Mouse (Mus musculus): Measurements from ENCODE around the gene Tmem178b. TPM values are rescaled to one million over a fixed set of nuclear protein-coding genes. Genes with fewer than 3 reads are reported as not detected.

Tmem178b gene
- 0.24 TPM in 1 of 2 replicates, not detected in the other for polyA plus RNA-seq (2015; fragmentation: Nextera tagmentation; extraction: Ambion mirVana)

GRCm38 (mm10) chr6:39872901-39873591 lies at the start of gene Tmem178b:
Gene Tmem178b (plus strand): TSS chr6:39873271.
- under 1% methylated on average over 62 of the region's 63 CpGs for WGBS
- no peak for ATAC-seq (replicated peaks; ENCODE audit: extremely low read depth, insufficient read depth, low FRiP score)

GRCm38 (mm10) chr6:39828736-39829135 lies 44.3 kb upstream of the Tmem178b start:
- Histone ChIP-seq H3K9me3 (replicated peaks; ENCODE audit: control insufficient read depth, low read length) (no peaks in the 10 kb centered on the region), H3K36me3 (ENCODE audit: control insufficient read depth, insufficient read depth) (no peaks in the 10 kb centered on the region), H3K27me3 (ENCODE audit: control insufficient read depth, insufficient read depth, low read length) (no peaks in the 10 kb centered on the region), H3K27ac (ENCODE audit: low read length) (no peak overlapping the region), H3K4me1 (ENCODE audit: control insufficient read depth, insufficient read depth, low read length) (no peaks in the 10 kb centered on the region), H3K9ac (ENCODE audit: low read length) (no peak overlapping the region), H3K4me2 (ENCODE audit: low read depth, low read length) (no peak overlapping the region), H3K4me3 (ENCODE audit: low read length) (no peak overlapping the region)
- 73% methylated on average over 5 of the region's 5 CpGs for WGBS
- no peak for ATAC-seq (replicated peaks; ENCODE audit: extremely low read depth, insufficient read depth, low FRiP score)

More at GRCm38 (mm10) chr6:39872901-39873591, at the start of gene Tmem178b:
- Histone ChIP-seq H3K27me3 (ENCODE audit: control insufficient read depth, insufficient read depth, low read length) (peaks cover 65% of the 10 kb centered on the region), H3K36me3 (ENCODE audit: control insufficient read depth, insufficient read depth) (no peaks in the 10 kb centered on the region), H3K9me3 (replicated peaks; ENCODE audit: control insufficient read depth, low read length) (no peaks in the 10 kb centered on the region), H3K4me3 (ENCODE audit: low read length) (peak within 1 kb of the TSS; percentile 60), H3K4me1 (ENCODE audit: control insufficient read depth, insufficient read depth, low read length) (peaks cover 26% of the 10 kb centered on the region), H3K27ac (ENCODE audit: low read length) (no peak within 1 kb of the TSS), H3K4me2 (ENCODE audit: low read depth, low read length) (peak within 1 kb of the TSS; percentile 95), H3K9ac (ENCODE audit: low read length) (peak within 1 kb of the TSS; percentile 34)

GRCm38 (mm10) chr6:39843698-39844342 lies 29.3 kb upstream of the Tmem178b start:
- no peaks in the 10 kb centered on the region; the same call in 1 of the 2 replicates for H3K9me3 ChIP-seq (replicated peaks; ENCODE audit: control insufficient read depth, low read length)
- WGBS, result 79% methylated on average over 14 of the region's 14 CpGs
- no peak overlapping the region for H3K9ac ChIP-seq (ENCODE audit: low read length)
- H3K27ac ChIP-seq (ENCODE audit: low read length), result no peak overlapping the region
- ATAC-seq (replicated peaks; ENCODE audit: extremely low read depth, insufficient read depth, low FRiP score), result no peak
- H3K4me2 ChIP-seq (ENCODE audit: low read depth, low read length), result no peak overlapping the region
- no peaks in the 10 kb centered on the region for H3K4me1 ChIP-seq (ENCODE audit: control insufficient read depth, insufficient read depth, low read length)
- no peak overlapping the region for H3K4me3 ChIP-seq (ENCODE audit: low read length)
- no peaks in the 10 kb centered on the region for H3K27me3 ChIP-seq (ENCODE audit: control insufficient read depth, insufficient read depth, low read length)
- no peaks in the 10 kb centered on the region for H3K36me3 ChIP-seq (ENCODE audit: control insufficient read depth, insufficient read depth)

GRCm38 (mm10) chr6:39847538-39847937 lies 25.5 kb upstream of the Tmem178b start:
- no peaks in the 10 kb centered on the region for H3K36me3 ChIP-seq (ENCODE audit: control insufficient read depth, insufficient read depth)
- no peaks in the 10 kb centered on the region for H3K4me1 ChIP-seq (ENCODE audit: control insufficient read depth, insufficient read depth, low read length)
- ATAC-seq (replicated peaks; ENCODE audit: extremely low read depth, insufficient read depth, low FRiP score), result no peak
- no peak overlapping the region for H3K4me2 ChIP-seq (ENCODE audit: low read depth, low read length)
- H3K4me3 ChIP-seq (ENCODE audit: low read length), result no peak overlapping the region
- no peak overlapping the region for H3K27ac ChIP-seq (ENCODE audit: low read length)
- H3K9me3 ChIP-seq (replicated peaks; ENCODE audit: control insufficient read depth, low read length), result no peaks in the 10 kb centered on the region; the same call in 1 of the 2 replicates
- no peaks in the 10 kb centered on the region for H3K27me3 ChIP-seq (ENCODE audit: control insufficient read depth, insufficient read depth, low read length)
- 71% methylated on average over 2 of the region's 2 CpGs for WGBS
- no peak overlapping the region for H3K9ac ChIP-seq (ENCODE audit: low read length)

GRCm38 (mm10) chr6:39848766-39849165 lies 24.3 kb upstream of the Tmem178b start:
- H3K4me3 ChIP-seq (ENCODE audit: low read length), result no peak overlapping the region
- ATAC-seq (replicated peaks; ENCODE audit: extremely low read depth, insufficient read depth, low FRiP score), result no peak
- no peak overlapping the region for H3K9ac ChIP-seq (ENCODE audit: low read length)
- no peaks in the 10 kb centered on the region for H3K36me3 ChIP-seq (ENCODE audit: control insufficient read depth, insufficient read depth)
- WGBS, result 32% methylated on average over 7 of the region's 7 CpGs
- H3K27ac ChIP-seq (ENCODE audit: low read length), result no peak overlapping the region
- H3K4me2 ChIP-seq (ENCODE audit: low read depth, low read length), result no peak overlapping the region
- no peaks in the 10 kb centered on the region; the same call in 1 of the 2 replicates for H3K9me3 ChIP-seq (replicated peaks; ENCODE audit: control insufficient read depth, low read length)
- H3K27me3 ChIP-seq (ENCODE audit: control insufficient read depth, insufficient read depth, low read length), result no peaks in the 10 kb centered on the region
- H3K4me1 ChIP-seq (ENCODE audit: control insufficient read depth, insufficient read depth, low read length), result no peaks in the 10 kb centered on the region

GRCm38 (mm10) chr6:39849667-39850066 lies 23.4 kb upstream of the Tmem178b start:
- ATAC-seq (replicated peaks; ENCODE audit: extremely low read depth, insufficient read depth, low FRiP score), result no peak
- Histone ChIP-seq H3K4me3 (ENCODE audit: low read length) (no peak overlapping the region), H3K4me2 (ENCODE audit: low read depth, low read length) (no peak overlapping the region), H3K9ac (ENCODE audit: low read length) (no peak overlapping the region), H3K36me3 (ENCODE audit: control insufficient read depth, insufficient read depth) (no peaks in the 10 kb centered on the region), H3K27me3 (ENCODE audit: control insufficient read depth, insufficient read depth, low read length) (no peaks in the 10 kb centered on the region), H3K27ac (ENCODE audit: low read length) (no peak overlapping the region), H3K9me3 (replicated peaks; ENCODE audit: control insufficient read depth, low read length) (no peaks in the 10 kb centered on the region), H3K4me1 (ENCODE audit: control insufficient read depth, insufficient read depth, low read length) (no peaks in the 10 kb centered on the region)
- 86% methylated on average over 4 of the region's 4 CpGs for WGBS

GRCm38 (mm10) chr6:39870271-39871135 lies 2.6 kb upstream of the Tmem178b start:
- WGBS, result 1% methylated on average over 28 of the region's 28 CpGs
- H3K4me2 ChIP-seq (ENCODE audit: low read depth, low read length), result peak overlapping the region; percentile 95
- peaks cover 26% of the 10 kb centered on the region for H3K4me1 ChIP-seq (ENCODE audit: control insufficient read depth, insufficient read depth, low read length)
- no peak overlapping the region for H3K9ac ChIP-seq (ENCODE audit: low read length)
- H3K36me3 ChIP-seq (ENCODE audit: control insufficient read depth, insufficient read depth), result no peaks in the 10 kb centered on the region
- H3K27ac ChIP-seq (ENCODE audit: low read length), result no peak overlapping the region
- no peaks in the 10 kb centered on the region for H3K9me3 ChIP-seq (replicated peaks; ENCODE audit: control insufficient read depth, low read length)
- ATAC-seq (replicated peaks; ENCODE audit: extremely low read depth, insufficient read depth, low FRiP score), result no peak
- peaks cover 61% of the 10 kb centered on the region for H3K27me3 ChIP-seq (ENCODE audit: control insufficient read depth, insufficient read depth, low read length)
- H3K4me3 ChIP-seq (ENCODE audit: low read length), result peak overlapping the region; percentile 60

- Histone ChIP-seq H3K4me1 (ENCODE audit: control insufficient read depth, insufficient read depth, low read length) (peaks cover 26% of the 10 kb centered on the region), H3K36me3 (ENCODE audit: control insufficient read depth, insufficient read depth) (no peaks in the 10 kb centered on the region), H3K4me2 (ENCODE audit: low read depth, low read length) (peak overlapping the region; percentile 95), H3K4me3 (ENCODE audit: low read length) (peak overlapping the region; percentile 60), H3K9ac (ENCODE audit: low read length) (0 out of 2 replicates have a peak overlapping the region, but pooled peaks have one; percentile 43), H3K9me3 (replicated peaks; ENCODE audit: control insufficient read depth, low read length) (no peaks in the 10 kb centered on the region), H3K27ac (ENCODE audit: low read length) (no peak overlapping the region), H3K27me3 (ENCODE audit: control insufficient read depth, insufficient read depth, low read length) (peaks cover 66% of the 10 kb centered on the region)
- peak; percentile 76; the same call in 1 of the 2 replicates for ATAC-seq (replicated peaks; ENCODE audit: extremely low read depth, insufficient read depth, low FRiP score)
- WGBS, result 1% methylated on average over 71 of the region's 71 CpGs
Measured at GRCm38 (mm10) chr6:39871381-39872305, 1.4 kb upstream of the Tmem178b start.

Data from heart, embryonic 16.5 days (tissue).